Mouse (Mus musculus): ENCODE measurements around the gene Stra6.

Gene Stra6

GRCm38 (mm10) chr9:58202676-58203453, 139.3 kb downstream of the Stra6 start:
- no peak for DNase-seq (ENCODE audit: extremely low read depth, low read depth)

Measured in MEL-GATA-1-ER (cell line).